Mouse (Mus musculus) stomach, embryonic 16.5 days (tissue): ENCODE data around the gene Metap1. TPM values are rescaled to one million over a fixed set of nuclear protein-coding genes. Genes with fewer than 3 reads are reported as not detected.
A peak's percentile ranks its signal among the peaks of the same experiment; 100 is the strongest.

Source experiments
- ATAC-seq: fragments of 200-750 bp; cut with Nextera tagmentation; 2 replicates; pipeline ENCODE4 v1.8.0; 2017; ENCODE audit warnings: moderate number of reproducible peaks, moderate TSS enrichment; ENCODE audit not compliant: insufficient read depth, low FRiP score
- H3K27ac ChIP-seq: fragments of 300-500 bp; sonication (generic); 2 replicates; pipeline ENCODE4 v1.5.1; 2014; ENCODE audit warnings: low read length
- H3K27me3 ChIP-seq: fragments of 300-500 bp; sonication (generic); 2 replicates; pipeline ENCODE4 v1.6.1; 2014; ENCODE audit warnings: low read length, control low read depth, mixed read lengths; ENCODE audit not compliant: control insufficient read depth, insufficient read depth
- H3K36me3 ChIP-seq: fragments of 300-500 bp; sonication (generic); 2 replicates; pipeline ENCODE4 v1.6.1; 2014; ENCODE audit warnings: low read length; ENCODE audit not compliant: control insufficient read depth, insufficient read depth
- H3K4me1 ChIP-seq: fragments of 300-500 bp; sonication (generic); 2 replicates; pipeline ENCODE4 v1.6.1; 2014; ENCODE audit warnings: low read length, control low read depth, mixed read lengths; ENCODE audit not compliant: control insufficient read depth, insufficient read depth
- H3K4me2 ChIP-seq: fragments of 300-500 bp; sonication (generic); 2 replicates; pipeline ENCODE4 v1.6.1; 2014; ENCODE audit warnings: low read depth, low read length, mixed read lengths
- H3K4me3 ChIP-seq: fragments of 300-500 bp; sonication (generic); replicated peaks from 2 replicates; pipeline ENCODE4 v1.5.1; 2014; ENCODE audit warnings: mild to moderate bottlenecking, low read length
- H3K9ac ChIP-seq: fragments of 300-500 bp; sonication (generic); 2 replicates; pipeline ENCODE4 v1.6.1; 2014; ENCODE audit warnings: low read length
- H3K9me3 ChIP-seq: fragments of 300-500 bp; sonication (generic); replicated peaks from 2 replicates; pipeline ENCODE4 v1.6.1; 2016; ENCODE audit warnings: low read length, control low read depth; ENCODE audit not compliant: control insufficient read depth
- WGBS: fragments of 180-500 bp; shearing (Covaris S2); extraction: QIAGEN DNeasy Blood & Tissue Kit; methylation state at CpG from one replicate; pipeline ENCODE4 v1.1.7; 2014; 5-methylcytosine and 5-hydroxymethylcytosine counted together
- polyA plus RNA-seq: library from polyadenylated mRNA; unstranded; fragments of >200 nt; fragmentation: Nextera tagmentation; extraction: Ambion mirVana; gene quantifications from 2 replicates; pipeline ENCODE4 v1.2.1, GENCODE M21; 2015

Metap1 gene
- polyA plus RNA-seq, 1 experiment from 2014 or later = 50.0 TPM

DNA sequence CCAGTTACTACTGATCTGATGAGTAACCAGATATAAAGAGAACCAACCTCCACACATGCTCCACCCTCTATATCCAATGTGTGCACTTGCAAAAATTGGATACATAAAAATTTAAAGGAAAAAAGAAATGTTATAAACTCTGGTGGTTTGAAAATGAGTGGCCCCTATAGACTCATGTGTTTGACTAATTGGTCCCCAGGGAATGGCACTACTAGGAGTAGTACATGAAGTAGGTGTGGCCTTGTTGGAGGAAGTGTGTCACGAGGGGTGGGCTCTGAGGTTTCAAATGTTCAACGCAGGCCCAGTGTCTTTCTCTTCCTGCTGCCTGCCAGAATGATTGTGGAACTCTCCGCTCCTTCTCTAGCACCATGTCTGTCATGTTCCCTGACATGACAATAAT, 27.5 kb downstream of the Metap1 start:
- 95% methylated on average over 3 of the region's 3 CpGs for WGBS
- no peak overlapping the region for H3K4me3 ChIP-seq
- H3K27ac ChIP-seq = no peak overlapping the region
- H3K36me3 ChIP-seq = peaks cover 47% of the 10 kb centered on the region
- no peak overlapping the region for H3K4me2 ChIP-seq
- no peak overlapping the region for H3K9ac ChIP-seq
- H3K4me1 ChIP-seq = no peaks in the 10 kb centered on the region
- H3K27me3 ChIP-seq = no peaks in the 10 kb centered on the region
- ATAC-seq = no peak
- H3K9me3 ChIP-seq = no peaks in the 10 kb centered on the region

DNA sequence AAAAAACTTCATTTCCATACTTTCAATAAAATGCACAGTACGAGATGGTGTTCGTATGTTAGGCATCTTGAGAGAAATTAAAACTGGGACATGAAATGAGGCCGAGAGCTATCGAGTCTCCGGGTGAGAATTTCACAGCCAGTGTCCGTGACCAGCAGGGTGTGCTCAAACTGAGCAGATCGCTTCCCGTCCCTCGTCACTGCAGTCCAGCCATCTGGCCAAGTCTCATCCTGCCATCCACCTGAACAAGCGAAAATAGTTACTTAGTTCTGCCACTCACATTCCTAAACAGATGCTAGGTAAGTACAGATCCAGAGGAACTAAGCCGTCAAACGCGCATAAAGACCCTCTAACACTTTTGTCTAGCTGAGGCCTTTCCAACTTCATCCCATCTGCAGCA, 29.1 kb downstream of the Metap1 start:
- no peaks in the 10 kb centered on the region for H3K9me3 ChIP-seq

DNA sequence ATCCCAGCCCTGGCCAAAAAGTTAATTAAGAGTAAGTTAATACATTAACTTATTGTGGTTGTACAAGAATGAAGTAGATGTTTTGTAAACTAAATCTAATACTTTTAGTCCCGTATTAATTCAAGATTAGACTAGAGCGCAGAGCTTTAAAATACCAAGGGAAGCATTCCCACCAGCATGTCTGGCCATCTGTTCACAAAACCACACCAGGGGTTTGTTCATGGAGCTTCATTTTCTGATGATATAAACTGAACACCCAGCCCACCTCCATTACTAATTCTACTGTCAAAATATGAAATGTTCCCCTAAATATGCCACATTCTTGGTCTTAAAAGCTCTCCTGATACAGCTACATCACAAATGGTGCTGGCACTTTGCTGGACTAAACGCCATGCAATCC, 30.9 kb downstream of the Metap1 start:
- H3K36me3 ChIP-seq = peaks cover 48% of the 10 kb centered on the region
- ATAC-seq = no peak

More for the DNA sequence above, 29.1 kb downstream of the Metap1 start:
- Histone ChIP-seq H3K36me3 (peaks cover 38% of the 10 kb centered on the region), H3K27ac (no peak overlapping the region), H3K27me3 (no peaks in the 10 kb centered on the region), H3K4me3 (no peak overlapping the region), H3K4me2 (no peak overlapping the region), H3K9ac (no peak overlapping the region), H3K4me1 (no peaks in the 10 kb centered on the region)
- ATAC-seq = no peak
- 84% methylated on average over 13 of the region's 13 CpGs for WGBS

DNA sequence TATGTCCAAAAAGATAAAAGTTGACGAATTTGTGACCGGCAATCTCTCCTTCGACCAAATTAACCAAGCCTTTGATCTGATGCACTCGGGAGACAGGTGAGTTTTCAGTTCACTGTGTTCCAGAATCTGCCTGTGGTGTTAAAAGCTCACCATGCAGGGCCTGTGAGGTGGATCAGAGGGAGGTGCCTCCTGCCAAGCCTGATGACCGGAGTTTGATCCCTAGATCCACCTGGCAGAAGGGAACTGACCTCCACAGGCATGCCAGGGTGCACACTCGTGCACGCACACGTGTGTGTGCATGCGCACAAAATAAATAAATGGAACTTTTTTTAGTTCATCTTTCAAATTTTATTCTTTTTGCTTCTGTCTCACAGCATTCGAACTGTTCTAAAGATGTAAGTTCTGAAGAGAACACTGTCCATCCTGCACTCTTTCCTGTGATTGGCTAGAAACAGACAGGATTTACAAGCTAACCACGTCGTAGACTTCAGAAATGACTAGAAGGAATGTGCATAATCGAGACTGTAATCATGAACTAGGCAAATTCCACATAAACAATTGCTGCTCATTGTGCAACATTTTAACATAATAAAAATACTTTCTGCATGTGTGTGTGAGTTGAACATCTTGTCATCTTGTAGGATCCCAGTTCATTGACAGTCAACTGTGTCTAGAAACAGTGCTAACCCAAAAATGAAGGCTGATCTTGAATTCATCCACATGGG, 34.4 kb downstream of the Metap1 start:
- Histone ChIP-seq H3K4me3 (no peak overlapping the region), H3K36me3 (peaks cover 31% of the 10 kb centered on the region), H3K9ac (no peak overlapping the region), H3K27ac (no peak overlapping the region), H3K27me3 (no peaks in the 10 kb centered on the region), H3K4me2 (no peak overlapping the region), H3K4me1 (no peaks in the 10 kb centered on the region), H3K9me3 (no peaks in the 10 kb centered on the region)
- 87% methylated on average over 13 of the region's 13 CpGs for WGBS
- ATAC-seq = no peak

More for the DNA sequence above, 30.9 kb downstream of the Metap1 start:
- Histone ChIP-seq H3K4me3 (no peak overlapping the region), H3K9ac (no peak overlapping the region), H3K4me1 (no peaks in the 10 kb centered on the region), H3K27me3 (no peaks in the 10 kb centered on the region), H3K27ac (no peak overlapping the region), H3K9me3 (no peaks in the 10 kb centered on the region), H3K4me2 (no peak overlapping the region)
- WGBS = 94% methylated on average over 3 of the region's 3 CpGs

DNA sequence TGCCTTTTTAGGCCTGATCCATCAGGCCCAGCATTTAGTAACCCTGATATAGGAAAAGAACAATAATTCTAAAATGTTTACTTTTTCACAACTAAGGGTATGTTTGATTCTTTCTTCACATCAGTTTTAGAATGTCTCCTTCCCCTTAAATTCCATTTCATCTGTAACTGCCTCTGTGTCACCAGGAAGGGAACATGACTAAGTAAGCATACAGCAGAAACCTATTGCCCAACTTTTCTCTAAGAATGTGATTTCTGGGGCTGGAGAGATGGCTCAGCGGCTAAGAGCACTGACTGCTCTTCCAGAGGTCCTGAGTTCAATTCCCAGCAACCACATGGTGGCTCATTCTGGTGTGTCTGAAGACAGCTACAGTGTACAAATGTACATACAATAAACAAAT, 35.1 kb downstream of the Metap1 start:
- H3K4me3 ChIP-seq = no peak overlapping the region
- no peaks in the 10 kb centered on the region for H3K27me3 ChIP-seq
- no peaks in the 10 kb centered on the region for H3K9me3 ChIP-seq
- no peaks in the 10 kb centered on the region for H3K4me1 ChIP-seq
- no peak overlapping the region for H3K27ac ChIP-seq
- no peak overlapping the region for H3K4me2 ChIP-seq
- no peak for ATAC-seq
- 89% methylated on average over 1 of the region's 1 CpGs for WGBS
- H3K9ac ChIP-seq = no peak overlapping the region
- H3K36me3 ChIP-seq = peaks cover 27% of the 10 kb centered on the region

DNA sequence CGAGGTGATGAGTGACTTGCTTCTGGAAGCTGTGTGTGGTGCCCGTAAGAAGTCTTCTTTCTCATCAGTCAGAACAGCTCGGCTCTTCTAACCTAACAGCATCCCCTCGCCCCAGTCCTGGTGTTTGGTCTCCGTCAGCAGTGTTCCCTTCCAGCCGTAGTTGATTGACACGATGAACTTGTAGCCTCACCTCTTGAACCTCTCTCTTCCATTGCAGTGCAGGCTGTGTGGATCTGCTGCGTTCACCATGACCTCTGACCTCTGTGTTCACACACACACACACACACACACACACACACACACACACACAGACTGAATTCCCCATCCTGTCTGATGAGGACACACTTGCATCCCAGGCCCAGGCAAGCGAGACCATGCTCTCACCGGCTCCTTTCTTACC, 37.1 kb downstream of the Metap1 start:
- Histone ChIP-seq H3K36me3 (peaks cover 13% of the 10 kb centered on the region), H3K27me3 (no peaks in the 10 kb centered on the region), H3K9me3 (no peaks in the 10 kb centered on the region), H3K4me2 (no peak overlapping the region), H3K9ac (no peak overlapping the region), H3K27ac (no peak overlapping the region), H3K4me1 (no peaks in the 10 kb centered on the region), H3K4me3 (no peak overlapping the region)
- no peak for ATAC-seq
- 84% methylated on average over 10 of the region's 10 CpGs for WGBS

DNA sequence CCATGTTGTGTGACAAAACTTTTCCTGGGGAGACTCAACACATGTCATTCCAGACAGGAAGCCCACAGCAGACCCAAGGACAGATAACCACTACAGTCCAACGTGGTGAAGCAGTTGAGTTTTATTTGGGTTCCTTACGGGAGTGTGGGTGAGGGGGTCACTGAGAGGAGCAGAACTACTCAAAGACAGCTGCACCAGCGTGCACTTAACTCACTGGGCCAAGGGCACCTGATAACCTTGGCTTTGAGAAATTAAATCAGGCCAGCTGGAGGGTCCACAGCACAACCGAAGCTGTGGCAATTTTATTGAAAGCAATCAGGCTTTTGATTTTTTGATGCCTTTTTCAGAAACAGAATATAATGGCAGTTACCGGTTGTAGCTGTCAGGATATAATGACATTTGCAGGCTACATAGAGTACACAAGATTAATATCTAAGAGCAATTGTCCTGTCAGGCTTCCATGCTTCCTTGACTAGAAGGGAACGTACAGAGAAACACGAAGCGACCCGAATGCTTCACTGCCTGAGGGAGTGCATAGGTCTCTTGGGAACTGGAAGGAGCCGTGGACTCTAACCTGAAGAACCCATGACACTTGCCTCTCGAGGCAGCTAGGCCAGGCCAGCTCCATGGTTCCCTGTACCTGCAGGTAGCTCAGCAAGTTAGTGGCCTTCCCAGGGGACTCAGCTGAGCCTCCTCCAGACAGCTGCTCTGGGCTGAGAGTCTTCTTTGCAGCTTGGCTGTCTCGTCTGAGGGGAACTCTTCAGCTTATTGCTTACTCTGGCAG, 41.0 kb downstream of the Metap1 start:
- no peak overlapping the region for H3K4me3 ChIP-seq
- 69% methylated on average over 12 of the region's 12 CpGs for WGBS
- H3K27ac ChIP-seq = no peak overlapping the region
- H3K27me3 ChIP-seq = no peaks in the 10 kb centered on the region
- peaks cover 8% of the 10 kb centered on the region for H3K4me1 ChIP-seq
- ATAC-seq = no peak
- H3K9me3 ChIP-seq = no peaks in the 10 kb centered on the region
- peaks cover 5% of the 10 kb centered on the region; the same call in 1 of the 2 replicates for H3K36me3 ChIP-seq
- no peak overlapping the region for H3K4me2 ChIP-seq
- no peak overlapping the region for H3K9ac ChIP-seq

DNA sequence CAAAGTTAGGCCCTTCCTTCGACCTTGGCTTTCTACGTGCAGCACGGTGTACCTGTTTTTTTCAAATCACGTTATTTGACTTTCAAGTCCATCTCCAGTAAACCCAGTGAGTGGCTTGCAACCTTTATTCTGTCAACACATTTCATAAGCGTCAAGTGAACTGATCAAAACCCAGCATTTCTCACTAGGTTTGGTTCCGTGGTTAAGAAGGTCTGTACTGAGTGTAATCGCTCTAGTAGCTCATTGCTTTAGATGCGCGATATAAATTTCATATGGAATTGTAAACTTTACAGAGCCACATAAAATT, 45.9 kb downstream of the Metap1 start:
- peak overlapping the region; percentile 95 for H3K9ac ChIP-seq
- no peaks in the 10 kb centered on the region for H3K27me3 ChIP-seq
- WGBS = 2% methylated on average over 9 of the region's 9 CpGs
- H3K4me3 ChIP-seq = peak overlapping the region; percentile 92
- peak; percentile 1; the same call in 1 of the 2 replicates for ATAC-seq
- H3K4me1 ChIP-seq = peaks cover 8% of the 10 kb centered on the region
- H3K36me3 ChIP-seq = peaks cover 5% of the 10 kb centered on the region; the same call in 1 of the 2 replicates
- peak overlapping the region; percentile 75 for H3K4me2 ChIP-seq
- H3K27ac ChIP-seq = peak overlapping the region; percentile 82
- no peaks in the 10 kb centered on the region for H3K9me3 ChIP-seq
